Mouse (Mus musculus) cerebellum, postnatal 10 days (tissue): ENCODE data around the gene Pdk3.

Experiments
- DNase-seq, 2 experiments: peaks; one replicate each; pipeline ENCODE4 v3.0.0; 2021; ENCODE audit warnings: mixed read lengths in 2 of 2

The Pdk3 gene

DNA sequence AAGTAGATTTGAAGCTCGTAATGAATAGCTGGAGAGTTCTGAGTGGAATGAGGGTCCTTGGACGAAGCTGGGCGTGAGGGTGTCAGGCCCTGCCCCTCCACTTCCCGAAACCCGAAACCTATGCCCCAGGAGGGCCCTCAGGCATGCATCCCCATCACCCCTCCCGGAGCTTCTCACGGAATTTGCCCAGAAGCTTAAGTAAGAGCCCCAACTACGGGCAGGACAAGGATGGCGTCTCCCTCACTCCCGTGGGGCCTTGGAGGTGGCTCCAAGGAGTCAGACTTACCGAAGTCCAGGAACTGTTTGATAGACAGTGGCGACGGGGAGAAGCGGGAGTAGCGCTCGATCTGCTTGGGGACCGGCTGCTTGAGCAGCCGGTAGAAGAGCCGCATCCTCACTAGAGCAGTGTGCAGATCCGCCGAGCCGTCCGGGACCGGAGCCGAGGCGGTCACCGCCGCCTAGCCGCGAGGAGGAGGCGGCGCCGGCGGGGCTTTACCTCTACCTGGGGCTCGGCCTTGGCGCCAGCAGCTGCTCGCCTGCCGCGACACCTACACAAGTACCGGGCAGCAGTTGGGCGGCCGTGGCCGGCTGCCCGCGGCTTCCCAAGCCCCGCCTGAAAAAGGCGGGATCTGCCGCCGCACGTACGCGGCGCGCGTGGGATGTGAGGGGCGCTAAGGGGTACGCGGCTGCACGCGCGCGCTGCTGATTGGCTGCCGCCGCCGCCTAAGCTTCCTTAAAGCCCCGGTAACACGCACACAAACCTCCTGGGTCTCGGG is at the start of gene Pdk3:
Pdk3 (minus strand) TSS at position 641 of the 776 bp plus-strand sequence.
- DNase-seq: peak; percentile 84 to 89

GRCm38 (mm10) chrX:93877634-93878016 is 45.6 kb upstream of the Pdk3 start:
- DNase-seq: no peak

DNA sequence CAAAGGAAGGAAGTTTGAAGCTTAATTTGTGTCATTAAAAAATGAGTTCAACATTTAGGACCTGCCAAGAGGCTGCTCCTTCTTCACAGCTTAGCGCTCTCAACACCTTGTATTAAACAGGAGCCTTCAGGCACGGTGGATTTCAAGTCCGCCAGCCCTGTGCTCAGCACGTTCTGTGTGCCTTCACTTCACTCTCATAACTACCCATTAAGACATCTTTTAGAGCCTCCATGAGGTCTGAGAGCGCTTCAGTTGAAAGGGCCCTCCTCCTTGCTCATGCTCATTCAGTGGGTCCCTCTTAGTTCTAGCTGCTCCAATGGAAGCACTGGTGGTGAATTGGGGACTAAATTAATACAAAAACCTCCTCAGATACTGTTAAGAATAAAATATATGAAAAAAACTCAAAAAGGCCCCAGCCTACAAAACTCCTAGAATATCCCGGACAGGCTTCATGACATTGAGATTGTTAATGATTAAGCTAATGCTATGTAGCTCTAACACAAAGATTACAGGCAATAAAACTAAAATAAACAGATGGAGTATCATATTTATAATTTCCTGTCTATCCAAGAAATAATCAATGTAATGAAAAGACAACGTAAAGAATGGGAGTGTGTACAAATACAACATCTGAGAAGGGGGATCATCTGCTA is 45.1 kb upstream of the Pdk3 start:
- DNase-seq: no peak

DNA sequence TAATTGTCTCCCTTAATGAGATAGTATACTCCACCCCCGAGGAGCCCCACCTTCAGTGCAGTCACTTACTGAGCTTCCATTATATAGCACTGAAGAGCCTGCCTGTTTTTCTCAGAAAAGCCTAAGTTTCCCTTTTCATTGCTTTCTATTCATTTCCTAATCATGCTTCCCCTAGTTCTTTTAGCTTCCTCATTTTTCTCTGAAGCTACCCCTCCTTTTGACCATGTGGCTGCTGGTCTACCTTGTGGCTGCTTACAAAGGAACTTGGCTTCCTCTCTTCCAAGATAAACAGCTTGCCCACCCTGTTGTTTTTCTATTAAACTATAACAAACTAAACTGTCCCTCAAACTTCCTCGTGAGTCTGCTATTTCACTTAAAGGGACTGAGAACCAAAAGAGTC is 31.4 kb upstream of the Pdk3 start:
- no peak for DNase-seq

DNA sequence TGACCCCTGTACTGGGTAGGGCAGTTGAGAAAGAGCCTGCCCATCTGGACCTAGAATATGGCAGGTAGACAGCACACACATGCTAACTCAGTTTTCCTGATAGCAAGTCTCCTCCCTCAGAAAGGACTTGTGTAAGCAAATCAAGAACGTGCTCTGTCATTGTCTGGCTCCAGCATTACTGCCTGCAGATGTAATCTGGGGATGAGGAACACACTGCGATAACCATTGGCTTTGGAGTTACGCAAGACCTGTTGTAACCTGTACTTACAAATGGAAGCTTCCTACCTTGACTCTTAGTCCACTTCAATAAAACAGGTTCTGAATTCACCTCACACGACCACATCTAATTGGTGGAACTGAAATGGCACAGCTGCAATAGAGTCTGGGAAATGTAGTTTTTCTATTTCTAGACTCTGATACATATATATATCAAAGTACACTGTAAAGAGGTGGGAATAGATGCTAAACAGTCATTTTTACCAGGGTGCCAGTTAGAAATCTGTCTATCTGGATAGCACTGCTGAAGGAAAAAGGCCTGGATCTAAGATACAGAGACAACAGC is 30.6 kb upstream of the Pdk3 start:
- DNase-seq: no peak

DNA sequence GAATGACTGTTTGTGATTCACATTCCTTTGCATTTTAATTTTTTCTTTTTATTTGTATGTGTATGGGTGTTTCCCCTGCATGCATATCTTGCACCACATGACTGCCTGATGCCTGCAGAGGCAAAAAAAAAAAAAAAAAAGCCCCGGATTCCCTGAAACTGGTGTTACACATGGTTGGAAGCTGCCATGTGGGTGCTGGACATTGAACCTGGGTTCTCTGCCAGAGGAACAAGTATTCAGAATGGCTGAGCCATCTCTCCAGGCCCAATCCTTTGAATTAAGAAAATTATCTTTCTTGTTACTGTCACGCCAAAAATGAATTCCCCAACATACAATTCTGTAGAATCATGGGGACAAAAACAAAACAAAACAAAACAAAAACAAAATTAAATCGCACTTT is 25.8 kb upstream of the Pdk3 start:
- DNase-seq: no peak

DNA sequence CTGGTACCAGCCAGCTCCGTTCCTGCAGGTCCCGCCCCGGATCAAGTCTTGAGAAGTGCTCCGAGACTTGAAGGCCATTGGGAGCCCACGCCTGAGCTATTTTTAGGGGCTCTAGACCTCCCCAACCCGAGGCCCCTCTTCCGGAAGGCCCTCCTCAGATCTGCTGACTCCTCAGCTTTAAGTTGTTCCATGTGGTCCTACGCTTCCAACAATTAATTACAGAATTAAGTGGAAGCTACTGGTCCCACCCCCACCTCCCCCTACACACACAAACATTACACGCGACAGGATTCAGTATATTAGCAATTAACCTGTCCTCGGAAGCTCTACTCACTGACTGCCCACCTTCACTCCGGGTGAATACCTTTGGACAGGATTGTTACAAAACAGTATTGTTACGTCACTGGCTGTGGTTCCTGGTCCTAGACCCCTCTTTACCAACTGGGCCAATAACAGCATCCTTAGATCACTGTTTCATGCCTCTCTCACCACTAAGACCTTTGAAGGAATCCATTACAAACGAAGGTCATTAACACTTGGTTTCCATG is 410 bp upstream of the Pdk3 start:
- DNase-seq: no peak

- no peak for DNase-seq
These were observed 6.2 kb downstream of the Pdk3 start for GRCm38 (mm10) chrX:93825787-93826186.

DNA sequence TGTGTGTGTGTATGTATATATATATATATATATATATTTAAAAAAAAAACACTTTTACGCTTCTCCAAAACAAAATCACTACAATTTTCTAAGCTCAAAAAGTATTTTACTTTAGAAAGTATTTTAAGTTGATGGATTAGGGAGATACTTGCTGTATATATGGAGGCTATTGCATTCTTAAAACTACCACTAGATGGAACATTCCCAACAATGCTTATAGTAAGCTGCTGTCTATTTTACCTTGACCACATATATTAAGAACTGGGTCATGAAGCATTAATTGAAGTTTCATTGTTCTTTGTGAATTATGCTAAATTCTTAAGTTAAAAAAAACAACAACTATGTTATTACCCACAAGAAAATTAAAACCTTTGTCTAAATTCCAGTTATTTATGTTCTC is 24.0 kb downstream of the Pdk3 start:
- peak in 1 of 2 experiments; percentile 4 for DNase-seq

GRCm38 (mm10) chrX:93793168-93793567 is 38.8 kb downstream of the Pdk3 start:
- DNase-seq: peak; percentile 52 to 57

- no peak for DNase-seq
These were observed 42.4 kb downstream of the Pdk3 start for GRCm38 (mm10) chrX:93789562-93789961.

DNA sequence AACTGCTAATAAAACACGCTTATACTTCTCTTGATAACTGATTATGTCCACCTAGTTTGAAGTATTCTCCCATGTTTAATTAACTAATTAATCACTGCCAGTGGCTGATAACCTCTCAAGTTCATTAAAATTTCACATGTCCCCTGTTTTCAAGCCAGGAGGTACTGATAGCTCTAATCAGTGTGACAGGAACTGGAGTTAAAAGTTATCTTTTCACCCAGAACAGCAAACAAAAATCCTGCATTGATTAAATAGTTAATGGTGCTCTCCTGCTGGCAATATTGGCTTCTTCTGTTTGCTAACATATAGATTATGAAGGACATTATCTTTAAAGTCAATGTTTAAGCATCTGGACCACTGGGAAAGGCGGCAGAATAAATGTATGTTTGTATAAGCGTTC is 71.2 kb downstream of the Pdk3 start:
- DNase-seq: no peak

DNA sequence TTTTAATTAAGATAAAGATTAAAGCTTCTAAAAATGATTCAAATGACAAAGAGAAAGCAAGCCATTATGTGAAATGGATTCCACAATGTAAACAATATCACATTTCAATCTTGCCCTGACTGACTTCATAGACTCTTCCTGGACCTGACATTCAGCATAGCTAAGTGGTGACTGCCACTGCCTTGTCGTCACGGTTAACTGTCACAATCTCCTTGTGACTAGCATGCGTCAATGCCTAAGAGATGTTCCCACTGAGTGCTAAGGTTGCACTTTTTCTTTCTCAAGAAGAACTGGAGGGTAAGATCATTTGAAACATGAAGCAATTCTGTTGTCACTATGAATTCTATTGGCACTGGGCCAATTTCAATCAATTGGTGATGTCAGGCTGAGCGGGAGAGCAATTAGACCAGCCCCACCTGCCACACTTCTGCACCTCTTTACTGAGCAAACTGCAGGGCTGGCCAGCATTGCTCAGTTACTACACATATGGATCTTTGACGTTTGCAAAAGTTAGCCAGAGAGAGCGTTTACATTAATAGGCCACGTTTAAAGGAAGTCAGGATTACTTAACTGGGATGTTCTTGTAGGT is 75.0 kb downstream of the Pdk3 start:
- peak in 1 of 2 experiments; percentile 5 for DNase-seq

GRCm38 (mm10) chrX:93755210-93755842 is 76.7 kb downstream of the Pdk3 start:
- DNase-seq: no peak

DNA sequence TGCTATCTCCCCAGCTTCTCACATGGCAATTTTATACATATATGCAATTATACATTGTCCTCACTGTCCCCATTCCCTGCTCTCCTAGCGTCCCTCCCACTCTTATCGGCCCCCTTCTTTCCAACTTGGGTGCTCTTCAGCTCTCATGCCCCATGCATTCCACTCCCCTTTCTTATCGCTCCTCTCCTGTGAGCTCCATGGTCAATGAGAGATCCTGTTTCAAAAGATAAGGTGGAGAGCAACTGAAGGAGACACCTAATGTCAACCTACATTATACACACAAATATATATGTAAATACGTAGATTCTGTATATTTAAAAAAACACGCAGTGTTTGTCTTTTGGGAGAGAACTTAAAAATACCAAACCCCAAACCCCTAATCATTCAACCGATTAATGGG is 81.4 kb downstream of the Pdk3 start:
- no peak for DNase-seq

DNA sequence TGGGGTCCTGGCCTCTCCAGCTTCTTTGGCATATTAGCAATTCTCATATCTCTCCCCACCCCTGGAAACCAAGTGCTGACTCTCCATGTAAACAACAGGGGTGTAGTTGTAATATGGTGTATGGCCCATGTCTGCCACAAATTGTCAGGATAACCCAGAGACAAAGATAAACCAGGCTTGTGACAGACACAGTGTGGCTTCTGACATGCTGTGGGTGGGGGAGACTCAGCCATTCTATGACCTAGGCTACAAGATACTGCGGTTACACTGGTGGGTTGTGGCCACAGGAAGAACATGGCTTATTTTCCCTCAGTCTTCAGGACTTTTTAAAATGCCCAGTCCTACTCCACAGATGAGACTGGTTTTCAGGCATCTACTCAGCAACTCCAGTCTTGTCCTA is 82.8 kb downstream of the Pdk3 start:
- no peak for DNase-seq

GRCm38 (mm10) chrX:93732975-93733748 is 98.8 kb downstream of the Pdk3 start:
- no peak for DNase-seq

- no peak for DNase-seq
These were observed 99.6 kb downstream of the Pdk3 start for GRCm38 (mm10) chrX:93732407-93732806.

DNA sequence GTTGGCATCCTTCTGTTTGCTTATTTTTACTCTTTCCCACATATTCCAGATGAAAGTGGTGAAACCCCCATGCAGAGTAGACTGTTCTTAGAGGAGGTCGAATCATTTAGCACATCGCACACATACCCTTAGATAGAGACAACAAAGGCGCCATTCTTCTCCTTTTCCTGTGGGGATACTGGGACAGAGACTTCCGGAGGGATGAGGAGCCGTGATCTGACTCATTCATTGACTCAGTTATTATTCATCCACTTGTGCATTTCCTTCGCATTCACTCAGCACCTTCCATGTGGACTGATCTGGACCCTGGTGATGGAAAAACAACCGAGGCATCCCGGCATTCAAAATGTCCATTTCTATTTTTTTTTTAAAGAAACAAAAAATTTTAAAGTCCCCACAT is 101.1 kb downstream of the Pdk3 start:
- no peak for DNase-seq

GRCm38 (mm10) chrX:93729529-93729928 is 102.5 kb downstream of the Pdk3 start:
- no peak for DNase-seq
